Mouse (Mus musculus): ENCODE measurements around the gene Acin1.
A peak's percentile ranks its signal among the peaks of the same experiment; 100 is the strongest.

Gene Acin1

GRCm38 (mm10) chr14:54607226-54607625 lies 79.5 kb downstream of the Acin1 start:
- DNase-seq (ENCODE audit: low read depth): no peak

- DNase-seq (ENCODE audit: low read depth): peak; percentile 77
These were observed 80.9 kb downstream of the Acin1 start, which contains the start of gene 4931414P19Rik for GRCm38 (mm10) chr14:54605752-54606321. 4931414P19Rik (minus strand) TSS chr14:54605993.

GRCm38 (mm10) chr14:54603686-54604085 lies 83.0 kb downstream of the Acin1 start:
- no peak for DNase-seq (ENCODE audit: low read depth)

GRCm38 (mm10) chr14:54603038-54603654 lies 83.6 kb downstream of the Acin1 start:
- DNase-seq (ENCODE audit: low read depth): peak; percentile 97

GRCm38 (mm10) chr14:54602613-54603012 lies 84.1 kb downstream of the Acin1 start:
- no peak for DNase-seq (ENCODE audit: low read depth)

- DNase-seq (ENCODE audit: low read depth): no peak
These were observed 85.1 kb downstream of the Acin1 start for GRCm38 (mm10) chr14:54601601-54602000.

- DNase-seq (ENCODE audit: low read depth): peak; percentile 71
These were observed 89.6 kb downstream of the Acin1 start for GRCm38 (mm10) chr14:54597084-54597483.

- DNase-seq (ENCODE audit: low read depth): no peak
These were observed 91.9 kb downstream of the Acin1 start for GRCm38 (mm10) chr14:54594631-54595414.

- no peak for DNase-seq (ENCODE audit: low read depth)
These were observed 92.7 kb downstream of the Acin1 start for GRCm38 (mm10) chr14:54594055-54594454.

- no peak for DNase-seq (ENCODE audit: low read depth)
These were observed 94.3 kb downstream of the Acin1 start for GRCm38 (mm10) chr14:54592319-54592934.
